In the genomic region with DNA sequence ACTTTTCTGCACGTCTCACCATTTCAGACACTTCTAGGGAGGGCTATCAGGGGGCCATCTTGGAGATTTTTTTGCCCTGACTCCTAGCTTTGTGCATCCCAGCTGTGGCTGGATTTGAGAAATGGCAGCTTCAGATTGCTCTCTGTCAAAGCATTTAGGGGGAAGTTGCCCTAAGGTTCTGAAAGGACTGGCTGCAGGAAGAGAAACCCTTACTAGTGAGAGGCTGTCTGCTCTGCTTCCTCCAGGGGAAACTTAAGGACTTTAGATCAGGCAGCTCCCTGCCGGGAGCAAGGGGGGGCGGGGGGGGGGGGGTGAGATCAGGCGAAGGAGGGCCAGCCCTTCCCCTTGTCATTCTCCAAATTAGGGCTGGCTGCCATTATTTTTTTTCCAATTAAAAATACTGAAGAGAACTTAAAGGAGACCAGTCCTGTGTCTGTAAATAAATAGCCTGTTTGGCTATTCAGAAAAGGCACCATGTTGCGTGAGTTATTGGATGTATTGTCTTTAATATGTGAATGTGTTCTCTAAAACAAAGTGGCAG, we compare ENCODE assay signal across 8 mouse cellular contexts.
DNase-seq lines count a peak whose midpoint lies in the region; ATAC-seq and TF ChIP-seq lines count a peak whose summit lies in the region.

No protein-coding gene starts in this region.

- DNase-seq in heart, adult 2 months, result peak; percentile 35 to 44
- no peak for DNase-seq in heart, postnatal 25 days (ENCODE audit: low spot score)
- peak; percentile 64 for DNase-seq in R1 (ENCODE audit: low read depth, low spot score)
- no peak for DNase-seq in spleen, postnatal 14 days (ENCODE audit: low spot score in 2 of 2)
- no peak for DNase-seq in urinary bladder, postnatal 10 days (ENCODE audit: low spot score)

- no peaks in the 10 kb centered on the region for H3K9me3 ChIP-seq in forebrain, embryonic 15.5 days
- H3K9me3 ChIP-seq in kidney, embryonic 15.5 days (replicated peaks), result no peaks in the 10 kb centered on the region
- no peaks in the 10 kb centered on the region for H3K9me3 ChIP-seq in megakaryocyte, embryonic 14.5 days

- H3K27ac ChIP-seq in heart, adult 2 months, result peak overlapping the region; percentile 82
- peak overlapping the region; percentile 96 for H3K27ac ChIP-seq in forebrain, embryonic 15.5 days (replicated peaks)
- H3K27ac ChIP-seq in kidney, embryonic 15.5 days, result peak overlapping the region; percentile 84

- 14% methylated on average over 5 of the region's 5 CpGs for WGBS in heart, adult 2 months
- WGBS in forebrain, embryonic 15.5 days, result 7% methylated on average over 5 of the region's 5 CpGs
- WGBS in kidney, embryonic 15.5 days, result 6% methylated on average over 5 of the region's 5 CpGs

- H3K79me2 ChIP-seq in heart, adult 2 months (replicated peaks; ENCODE audit: control insufficient read depth, insufficient read depth, low read length), result no peaks in the 10 kb centered on the region

- TF ChIP-seq CTCF in heart, adult 2 months (IDR thresholded peaks at IDR 0.05), result peak; percentile 38

- peak overlapping the region; percentile 52 for H3K4me3 ChIP-seq in heart, adult 2 months
- peak overlapping the region; percentile 40; the same call in 1 of the 2 replicates for H3K4me3 ChIP-seq in forebrain, embryonic 15.5 days
- peak overlapping the region; percentile 37 for H3K4me3 ChIP-seq in kidney, embryonic 15.5 days (replicated peaks)
- peak overlapping the region; percentile 93 for H3K4me3 ChIP-seq in megakaryocyte, embryonic 14.5 days (replicated peaks)

- peak; percentile 6; the same call in 1 of the 2 replicates for ATAC-seq in forebrain, embryonic 15.5 days (replicated peaks)
- ATAC-seq in kidney, embryonic 15.5 days (replicated peaks; ENCODE audit: low FRiP score), result no peak

- no peak for TF ChIP-seq POLR2A in heart, adult 2 months (IDR thresholded peaks at IDR 0.05; ENCODE audit: insufficient read depth, low read depth, low read length)

- peak overlapping the region; percentile 52 for H3K4me2 ChIP-seq in forebrain, embryonic 15.5 days (replicated peaks)
- peak overlapping the region; percentile 58 for H3K4me2 ChIP-seq in kidney, embryonic 15.5 days

- H3K4me1 ChIP-seq in heart, adult 2 months (ENCODE audit: control insufficient read depth, insufficient read depth, low read length), result peaks cover 9% of the 10 kb centered on the region
- H3K4me1 ChIP-seq in forebrain, embryonic 15.5 days, result peaks cover 47% of the 10 kb centered on the region
- H3K4me1 ChIP-seq in kidney, embryonic 15.5 days, result peaks cover 48% of the 10 kb centered on the region
- H3K4me1 ChIP-seq in megakaryocyte, embryonic 14.5 days, result peaks cover 63% of the 10 kb centered on the region

- H3K27me3 ChIP-seq in heart, adult 2 months (ENCODE audit: control insufficient read depth, insufficient read depth, low read length), result no peaks in the 10 kb centered on the region
- no peaks in the 10 kb centered on the region for H3K27me3 ChIP-seq in forebrain, embryonic 15.5 days
- no peaks in the 10 kb centered on the region for H3K27me3 ChIP-seq in kidney, embryonic 15.5 days
- no peaks in the 10 kb centered on the region for H3K27me3 ChIP-seq in megakaryocyte, embryonic 14.5 days (replicated peaks)

- peaks cover 4% of the 10 kb centered on the region; the same call in 1 of the 2 replicates for H3K36me3 ChIP-seq in heart, adult 2 months (ENCODE audit: control insufficient read depth, insufficient read depth, low read length)
- no peaks in the 10 kb centered on the region for H3K36me3 ChIP-seq in forebrain, embryonic 15.5 days
- H3K36me3 ChIP-seq in kidney, embryonic 15.5 days, result no peaks in the 10 kb centered on the region
- H3K36me3 ChIP-seq in megakaryocyte, embryonic 14.5 days (replicated peaks; ENCODE audit: low read length), result no peaks in the 10 kb centered on the region

- TF ChIP-seq EP300 in heart, adult 2 months (IDR thresholded peaks at IDR 0.05; ENCODE audit: insufficient read depth, low read depth, low read length), result no peak

- intact Hi-C loops in heart, adult 2 months (cut with DNase I), result loop anchor here (1.0 to 10.0 kb wide), 6 partner anchors 92 to 1280 kb away; no protein-coding TSS in a partner anchor
- intact Hi-C loops in heart, postnatal 25 days (cut with DNase I), result loop anchor here (5.0 to 10.0 kb wide), 9 partner anchors 52 to 1280 kb away; no protein-coding TSS in a partner anchor

- H3K9ac ChIP-seq in heart, adult 2 months (ENCODE audit: low read depth, low read length), result no peak overlapping the region
- no peak overlapping the region for H3K9ac ChIP-seq in forebrain, embryonic 15.5 days (replicated peaks)
- H3K9ac ChIP-seq in kidney, embryonic 15.5 days, result no peak overlapping the region

Comparison
In these comparisons a context has a peak if more than half of its experiments do, and no peak if none do; other contexts are left out.
1. DNase-seq: peak in heart, adult 2 months (2 of 2) and R1 (single experiment); none in heart, postnatal 25 days (single experiment), spleen, postnatal 14 days (0 of 2) and urinary bladder, postnatal 10 days (single experiment).
2. H3K4me3 ChIP-seq: peak in every context shown above with its lines; median percentile 93 in megakaryocyte, embryonic 14.5 days; 52 in heart, adult 2 months; 40 in forebrain, embryonic 15.5 days; 37 in kidney, embryonic 15.5 days.
3. Peak in every context shown above with its lines, with median percentiles within 50 percentile points of each other: H3K27ac ChIP-seq.